ENCODE assay signal across 8 mouse cellular contexts in the genomic region with DNA sequence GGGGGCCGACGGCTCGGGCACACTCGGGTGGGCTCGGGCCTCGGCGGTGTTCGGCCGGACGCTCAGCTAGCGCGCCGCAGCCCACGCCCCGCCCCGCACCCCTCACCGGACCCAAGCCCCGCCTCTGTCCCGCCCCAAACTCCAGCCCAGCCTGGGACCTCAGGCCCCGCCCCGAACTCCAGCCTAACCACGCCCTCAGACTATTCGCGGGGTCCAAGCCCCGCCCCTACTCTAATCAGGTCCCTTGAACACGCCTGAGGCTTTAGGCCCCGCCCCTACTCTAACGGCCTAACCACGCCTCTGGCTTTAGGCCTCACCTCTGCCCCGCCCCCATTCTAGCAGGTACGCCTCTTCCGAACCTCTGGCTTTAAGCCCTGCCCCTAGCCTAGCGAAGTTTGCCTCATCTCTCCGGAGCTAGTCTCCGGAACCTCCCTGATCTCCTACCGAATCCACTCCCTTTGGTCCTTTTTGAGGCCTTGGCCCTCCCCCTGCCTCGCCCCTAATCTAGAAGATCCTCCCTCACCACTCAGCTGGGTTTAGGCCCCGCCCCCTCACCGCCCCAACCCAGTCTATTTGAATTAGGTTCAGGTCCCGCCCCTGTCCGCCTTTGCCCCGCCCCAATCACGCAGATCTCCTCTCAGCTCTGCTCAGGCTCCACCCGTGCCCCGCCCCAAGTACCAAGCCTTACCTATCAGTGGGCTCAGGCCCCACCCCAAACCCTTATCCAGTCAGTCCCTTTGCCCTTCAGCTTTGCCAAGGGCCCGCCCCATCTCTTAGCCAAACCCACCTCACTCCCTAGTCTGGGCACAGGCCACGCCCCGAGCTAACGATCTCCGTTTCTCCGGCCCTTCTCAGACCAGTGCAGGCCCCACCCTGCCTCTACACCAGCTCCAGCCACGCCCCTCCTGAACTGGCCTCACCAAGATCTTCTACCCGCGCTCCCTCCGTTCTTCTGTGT. TPM values are rescaled to one million over a fixed set of nuclear protein-coding genes. Genes with fewer than 3 reads are reported as not detected.
A peak's percentile ranks its signal among the peaks of the same experiment; 100 is the strongest.
DNase-seq lines count a peak whose midpoint lies in the region; ATAC-seq and TF ChIP-seq lines count a peak whose summit lies in the region.

No protein-coding gene starts in this region.

- TF ChIP-seq EP300 in heart, adult 2 months (IDR thresholded peaks at IDR 0.05; ENCODE audit: insufficient read depth, low read depth, low read length), result peak; percentile 11; the same call in 1 of the 2 replicates

- WGBS in embryonic facial prominence, embryonic 14.5 days, result 1% methylated on average over 31 of the region's 55 CpGs
- 1% methylated on average over 55 of the region's 55 CpGs for WGBS in heart, adult 2 months
- under 1% methylated on average over 53 of the region's 55 CpGs for WGBS in limb, embryonic 13.5 days
- WGBS in midbrain, embryonic 16.5 days, result under 1% methylated on average over 54 of the region's 55 CpGs

- H3K79me2 ChIP-seq in heart, adult 2 months (replicated peaks; ENCODE audit: control insufficient read depth, insufficient read depth, low read length), result no peaks in the 10 kb centered on the region

- H3K27me3 ChIP-seq in embryonic facial prominence, embryonic 14.5 days (replicated peaks; ENCODE audit: control insufficient read depth, insufficient read depth, low read length), result peaks cover 20% of the 10 kb centered on the region
- no peaks in the 10 kb centered on the region for H3K27me3 ChIP-seq in heart, adult 2 months (ENCODE audit: control insufficient read depth, insufficient read depth, low read length)
- H3K27me3 ChIP-seq in limb, embryonic 13.5 days, result peaks cover 44% of the 10 kb centered on the region
- H3K27me3 ChIP-seq in midbrain, embryonic 16.5 days (ENCODE audit: control insufficient read depth, insufficient read depth, low read depth, low read length), result no peaks in the 10 kb centered on the region

- H3K9me3 ChIP-seq in embryonic facial prominence, embryonic 14.5 days (ENCODE audit: control insufficient read depth, low read length), result no peaks in the 10 kb centered on the region
- H3K9me3 ChIP-seq in limb, embryonic 13.5 days, result no peaks in the 10 kb centered on the region
- no peaks in the 10 kb centered on the region for H3K9me3 ChIP-seq in midbrain, embryonic 16.5 days (replicated peaks; ENCODE audit: control insufficient read depth, low read length, poor library complexity, severe bottlenecking)

- no peaks in the 10 kb centered on the region for H3K36me3 ChIP-seq in embryonic facial prominence, embryonic 14.5 days (ENCODE audit: control insufficient read depth, insufficient read depth, low read length)
- no peaks in the 10 kb centered on the region for H3K36me3 ChIP-seq in heart, adult 2 months (ENCODE audit: control insufficient read depth, insufficient read depth, low read length)
- H3K36me3 ChIP-seq in limb, embryonic 13.5 days, result no peaks in the 10 kb centered on the region
- H3K36me3 ChIP-seq in midbrain, embryonic 16.5 days (ENCODE audit: control insufficient read depth, insufficient read depth, low read length), result no peaks in the 10 kb centered on the region

- ATAC-seq in embryonic facial prominence, embryonic 14.5 days (ENCODE audit: low read depth), result peak; percentile 93
- peak; percentile 90 for ATAC-seq in limb, embryonic 13.5 days (ENCODE audit: low FRiP score, low read depth)
- ATAC-seq in midbrain, embryonic 16.5 days, result peak; percentile 92

- TF ChIP-seq CTCF in heart, adult 2 months (IDR thresholded peaks at IDR 0.05), result no peak

- peak overlapping the region; percentile 79 for H3K9ac ChIP-seq in embryonic facial prominence, embryonic 14.5 days (ENCODE audit: low read depth, low read length)
- H3K9ac ChIP-seq in heart, adult 2 months (ENCODE audit: low read depth, low read length), result peak overlapping the region; percentile 81
- peak overlapping the region; percentile 83 for H3K9ac ChIP-seq in limb, embryonic 13.5 days
- H3K9ac ChIP-seq in midbrain, embryonic 16.5 days (ENCODE audit: low read depth, low read length), result peak overlapping the region; percentile 88

- peak overlapping the region; percentile 52 for H3K27ac ChIP-seq in embryonic facial prominence, embryonic 14.5 days (replicated peaks; ENCODE audit: low read depth, low read length)
- peak overlapping the region; percentile 73 for H3K27ac ChIP-seq in heart, adult 2 months
- no peak overlapping the region; the same call in 1 of the 2 replicates for H3K27ac ChIP-seq in limb, embryonic 13.5 days
- H3K27ac ChIP-seq in midbrain, embryonic 16.5 days (ENCODE audit: low read length), result peak overlapping the region; percentile 50

- peak; percentile 100 for DNase-seq in 3T3-L1 (ENCODE audit: low read depth, low spot score)
- peak; percentile 88 to 98 for DNase-seq in adrenal gland, postnatal 4 days (ENCODE audit: low spot score in 2 of 2)
- DNase-seq in embryonic facial prominence, embryonic 14.5 days (ENCODE audit: low spot score), result peak; percentile 98
- DNase-seq in heart, adult 2 months, result peak; percentile 97
- peak; percentile 98 to 99 for DNase-seq in kidney, adult 8-10 months
- peak; percentile 82 to 96 for DNase-seq in spleen, postnatal 10 days (ENCODE audit: low spot score in 2 of 2)

- peak overlapping the region; percentile 78 for H3K4me3 ChIP-seq in embryonic facial prominence, embryonic 14.5 days (ENCODE audit: low read depth, low read length)
- H3K4me3 ChIP-seq in heart, adult 2 months, result peak overlapping the region; percentile 89
- H3K4me3 ChIP-seq in limb, embryonic 13.5 days, result peak overlapping the region; percentile 71
- H3K4me3 ChIP-seq in midbrain, embryonic 16.5 days (ENCODE audit: low read depth, low read length), result peak overlapping the region; percentile 67

- no peak; the same call in 1 of the 2 replicates for TF ChIP-seq POLR2A in heart, adult 2 months (IDR thresholded peaks at IDR 0.05; ENCODE audit: insufficient read depth, low read depth, low read length)

- H3K4me2 ChIP-seq in embryonic facial prominence, embryonic 14.5 days (ENCODE audit: low read depth, low read length), result peak overlapping the region; percentile 99
- peak overlapping the region; percentile 98 for H3K4me2 ChIP-seq in limb, embryonic 13.5 days (replicated peaks)
- peak overlapping the region; percentile 93 for H3K4me2 ChIP-seq in midbrain, embryonic 16.5 days (ENCODE audit: low read length)

- peaks cover 7% of the 10 kb centered on the region; the same call in 1 of the 2 replicates for H3K4me1 ChIP-seq in embryonic facial prominence, embryonic 14.5 days (ENCODE audit: control insufficient read depth, insufficient read depth, low read length)
- 0 out of 2 replicates have a peak, but pooled peaks cover 3% of the 10 kb centered on the region for H3K4me1 ChIP-seq in heart, adult 2 months (ENCODE audit: control insufficient read depth, insufficient read depth, low read length)
- peaks cover 16% of the 10 kb centered on the region for H3K4me1 ChIP-seq in limb, embryonic 13.5 days
- H3K4me1 ChIP-seq in midbrain, embryonic 16.5 days (ENCODE audit: control insufficient read depth, insufficient read depth, low read length), result peaks cover 13% of the 10 kb centered on the region

- intact Hi-C loops in heart, adult 2 months (cut with DNase I), result loop anchor here (5.0 kb wide), 2 partner anchors 109 to 149 kb away; a partner anchor contains a TSS

RNA-seq across cellular contexts. Expression of a gene that starts 0.6 kb away (rescaled TPM):
- 10 to 100 TPM; 35.7 to 39.7 TPM for total RNA-seq in adrenal gland, postnatal 4 days (2021)
- polyA plus RNA-seq in embryonic facial prominence, embryonic 14.5 days (2014; fragmentation: Nextera tagmentation; extraction: Ambion mirVana), result 12.4 and 14.1 TPM in 2 replicates
- 1 to 10 TPM; 3.6 to 3.8 TPM for total RNA-seq in heart, adult 2 months (2021)
- 1.9 and 2.3 TPM in 2 replicates for polyA plus RNA-seq in heart, adult 2 months (2012; rRNA removed)
- polyA plus RNA-seq in limb, embryonic 13.5 days (2015; fragmentation: Nextera tagmentation; extraction: Ambion mirVana), result 13.4 and 13.8 TPM in 2 replicates
- polyA plus RNA-seq in midbrain, embryonic 16.5 days (2015; fragmentation: Nextera tagmentation; extraction: Ambion mirVana), result 71.6 and 75.8 TPM in 2 replicates
